Mouse (Mus musculus) lung, postnatal 0 days (tissue): Measurements from ENCODE around the gene Gys1.

Experiments used
- CTCF ChIP-seq: IDR thresholded peaks from 2 replicates; pipeline ENCODE4 v1.5.1; 2016; ENCODE audit warnings: antibody characterized with exemption, mild to moderate bottlenecking
- EP300 ChIP-seq: IDR thresholded peaks from 2 replicates; pipeline ENCODE4 v1.6.1; 2016; ENCODE audit warnings: antibody characterized with exemption, mild to moderate bottlenecking, control low read depth

GRCm38 (mm10) chr7:45443526-45444420, 9.1 kb downstream of the Gys1 start:
- no peak for TF ChIP-seq CTCF
- TF ChIP-seq EP300, result no peak
